Mouse (Mus musculus) testis, adult 2 months (tissue): ENCODE results near the gene Trem1.

Experiments
- CTCF ChIP-seq: fragments of 200-500 bp; IDR thresholded peaks from 2 replicates; pipeline ENCODE4 v1.5.1; 2012; ENCODE audit warnings: low read depth, mild to moderate bottlenecking, inconsistent platforms, low read length, moderate library complexity; ENCODE audit not compliant: control insufficient read depth, insufficient read depth, insufficient replicate concordance
- POLR2A ChIP-seq: fragments of 200-500 bp; IDR thresholded peaks from 2 replicates; pipeline ENCODE4 v1.6.1; 2012; ENCODE audit warnings: low read depth, mild to moderate bottlenecking, inconsistent platforms, low read length, moderate library complexity; ENCODE audit not compliant: control insufficient read depth

GRCm38 (mm10) chr17:48266610-48267304 lies 34.2 kb downstream of the Trem1 start:
- TF ChIP-seq CTCF (no peak), POLR2A (no peak)
